Mouse (Mus musculus) megakaryocyte progenitor cell, adult 5-6 weeks (primary cell): ENCODE measurements around the gene Sbf2. TPM values are rescaled to one million over a fixed set of nuclear protein-coding genes. Genes with fewer than 3 reads are reported as not detected.
"Not testable (repeated sequence)": the region's sequence is repeated elsewhere in the genome, so short reads cannot be mapped to it uniquely, and the experiment has no call there.

Experiments used
- ATAC-seq: replicated peaks from 2 replicates; pipeline ENCODE4 v1.8.0; 2016; ENCODE audit warnings: mild to moderate bottlenecking, moderate TSS enrichment, inconsistent platforms; ENCODE audit not compliant: poor library complexity
- total RNA-seq, 2 experiments: library from RNA; stranded (forward) in 1 of 2; stranded (reverse) in 1 of 2; fragments of 157-497, 149-512 nt in 1 of 2; fragments of 200-1000 nt in 1 of 2; gene quantifications; 2 replicates each; pipeline versions ENCODE4 v1.2.3 to v1.2.4; 2015 to 2017

Gene Sbf2
- total RNA-seq, 2 experiments from 2014 or later: 0.46 to 1.6 TPM

- 0 out of 2 replicates have a peak, but pooled peaks have one; percentile 14 for ATAC-seq
Observed at GRCm38 (mm10) chr7:110631136-110631888, 16.6 kb upstream of the Sbf2 start.

GRCm38 (mm10) chr7:110629892-110630666, 15.4 kb upstream of the Sbf2 start:
- peak; percentile 67 for ATAC-seq

GRCm38 (mm10) chr7:110628611-110629354, 14.1 kb upstream of the Sbf2 start:
- ATAC-seq: no peak

GRCm38 (mm10) chr7:110628273-110628600, 13.5 kb upstream of the Sbf2 start:
- no peak for ATAC-seq

GRCm38 (mm10) chr7:110627486-110628272, 13.0 kb upstream of the Sbf2 start, which contains the start of gene Adm:
Gene Adm, plus strand, starts transcription at chr7:110627661.
- 0 out of 2 replicates have a peak, but pooled peaks have one; percentile 16 for ATAC-seq

GRCm38 (mm10) chr7:110627099-110627482, 12.4 kb upstream of the Sbf2 start:
- ATAC-seq: no peak

- no peak for ATAC-seq
Observed at GRCm38 (mm10) chr7:110626186-110627098, 11.7 kb upstream of the Sbf2 start.

GRCm38 (mm10) chr7:110625489-110625888, 10.8 kb upstream of the Sbf2 start:
- ATAC-seq: no peak

GRCm38 (mm10) chr7:110624961-110625360, 10.2 kb upstream of the Sbf2 start:
- no peak for ATAC-seq

GRCm38 (mm10) chr7:110624067-110624466, 9.3 kb upstream of the Sbf2 start:
- no peak for ATAC-seq

- ATAC-seq: peak; percentile 82
Observed at GRCm38 (mm10) chr7:110619086-110619611, 4.4 kb upstream of the Sbf2 start.

- no peak for ATAC-seq
Observed at GRCm38 (mm10) chr7:110615792-110616191, 1.1 kb upstream of the Sbf2 start.

GRCm38 (mm10) chr7:110615151-110615631, 469 bp upstream of the Sbf2 start:
- no peak for ATAC-seq

GRCm38 (mm10) chr7:110613381-110614132, 1.2 kb downstream of the Sbf2 start:
- no peak for ATAC-seq

GRCm38 (mm10) chr7:110606906-110607305, 7.8 kb downstream of the Sbf2 start:
- no peak for ATAC-seq

GRCm38 (mm10) chr7:110605476-110605875, 9.2 kb downstream of the Sbf2 start:
- ATAC-seq: no peak

GRCm38 (mm10) chr7:110597141-110597540, 17.6 kb downstream of the Sbf2 start:
- ATAC-seq: no peak

GRCm38 (mm10) chr7:110593991-110594390, 20.7 kb downstream of the Sbf2 start:
- ATAC-seq: not testable (repeated sequence)
